In the genomic region with DNA sequence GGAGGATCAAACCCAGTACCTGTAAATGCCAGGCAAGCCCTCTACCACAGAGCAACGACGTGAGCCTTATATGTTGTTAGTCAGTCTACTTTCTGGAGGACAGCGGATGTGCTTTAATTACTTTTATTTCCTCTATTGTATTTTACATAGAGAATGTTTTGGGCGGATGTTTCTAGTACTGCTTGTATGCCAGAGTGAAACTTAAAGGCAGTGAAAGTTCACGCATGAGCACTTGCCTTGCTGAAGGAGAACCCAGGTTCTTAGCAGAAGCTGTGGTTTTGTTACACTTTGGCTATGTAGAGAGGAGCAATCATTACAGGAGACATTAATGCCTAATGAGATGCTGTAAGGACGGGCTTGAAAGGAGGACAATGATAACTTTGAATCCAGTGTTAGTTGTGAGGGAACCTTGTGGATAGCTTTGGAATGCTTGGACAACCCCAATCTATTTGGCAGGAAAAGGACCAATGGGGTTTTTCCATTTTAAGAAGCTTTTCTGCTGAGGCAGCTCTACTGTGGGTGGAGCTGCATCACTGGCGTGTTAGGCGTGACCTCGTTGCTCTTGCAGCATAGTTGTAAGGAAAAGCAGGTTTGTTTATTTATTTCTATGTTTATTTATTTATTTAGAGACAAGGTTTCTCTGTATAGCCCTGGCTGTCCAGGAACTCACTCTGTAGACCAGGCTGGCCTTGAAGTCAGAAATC, we compare ENCODE assay signal across 29 mouse cellular contexts. TPM values are rescaled to one million over a fixed set of nuclear protein-coding genes. Genes with fewer than 3 reads are reported as not detected.
DNase-seq lines count a peak whose midpoint lies in the region; ATAC-seq and TF ChIP-seq lines count a peak whose summit lies in the region.
"Had no signal": no experiment of that assay in that cellular context is flagged by ENCODE, and none has a peak within 500 bp of the region (broad histone marks: within the 10 kb centered on the region; RNA-seq: fewer than 3 reads in every experiment).

No protein-coding gene starts in this region.

- TF ChIP-seq POLR2A in liver, adult 2 months (IDR thresholded peaks at IDR 0.05; ENCODE audit: extremely low read depth, insufficient read depth, low read length): no peak

- no peak for TF ChIP-seq CTCF in liver, adult 2 months (IDR thresholded peaks at IDR 0.05; ENCODE audit: low read depth, low read length)

- WGBS in liver, adult 2 months: 77% methylated on average over 9 of the region's 9 CpGs
- 88% methylated on average over 9 of the region's 9 CpGs for WGBS in intestine, embryonic 15.5 days
- WGBS in kidney, embryonic 14.5 days: 84% methylated on average over 9 of the region's 9 CpGs

- peak; percentile 50; the same call in 1 of the 2 replicates for ATAC-seq in common myeloid progenitor, adult 5-6 weeks (replicated peaks; ENCODE audit: low read depth, poor library complexity, severe bottlenecking)
- no peak for ATAC-seq in intestine, embryonic 15.5 days
- no peak for ATAC-seq in kidney, embryonic 14.5 days (ENCODE audit: low FRiP score, low TSS enrichment)
- ATAC-seq: forebrain, postnatal 0 days; intestine, embryonic 16.5 days had no signal

- H3K79me2 ChIP-seq in liver, adult 2 months (ENCODE audit: control insufficient read depth, insufficient read depth, low read length): no peaks in the 10 kb centered on the region

- H3K9me3 ChIP-seq in intestine, embryonic 15.5 days: no peaks in the 10 kb centered on the region
- H3K9me3 ChIP-seq in kidney, embryonic 14.5 days (ENCODE audit: control insufficient read depth, low read length): no peaks in the 10 kb centered on the region
- H3K9me3 ChIP-seq: forebrain, embryonic 10.5 days; heart, embryonic 15.5 days; hindbrain, embryonic 13.5 days; kidney, embryonic 15.5 days; limb, embryonic 15.5 days; midbrain, embryonic 12.5 days; neural tube, embryonic 13.5 days had no signal

- peak; percentile 28 for DNase-seq in liver, adult 2 months (ENCODE audit: extremely low read depth, low read depth, low spot score)
- no peak for DNase-seq in liver
- peak; percentile 39 for DNase-seq in CD4-positive, CD25-positive, alpha-beta regulatory T cell, adult 2 months (ENCODE audit: low read depth, low spot score)
- DNase-seq in naive thymus-derived CD4-positive, alpha-beta T cell, adult 2 months (ENCODE audit: low read depth): peak; percentile 42
- no peak for DNase-seq in layer of hippocampus, postnatal 36 days
- DNase-seq: adrenal gland, postnatal 36 days; cerebellum, adult 11 months; cerebellum, adult 9-11 months; forebrain, postnatal 0 days; heart, postnatal 36 days; kidney, postnatal 4 days; lung, postnatal 10 days; right cerebral cortex, adult 18-20 months; right cerebral cortex, postnatal 4 days; thymus, postnatal 14 days had no signal

- no peaks in the 10 kb centered on the region for H3K27me3 ChIP-seq in liver, adult 2 months (ENCODE audit: control insufficient read depth, insufficient read depth, low read length)
- H3K27me3 ChIP-seq in intestine, embryonic 15.5 days (replicated peaks): no peaks in the 10 kb centered on the region
- H3K27me3 ChIP-seq in kidney, embryonic 14.5 days (ENCODE audit: control insufficient read depth, insufficient read depth, low read length): no peaks in the 10 kb centered on the region
- H3K27me3 ChIP-seq: heart, embryonic 15.5 days; hindbrain, embryonic 13.5 days; kidney, embryonic 15.5 days; limb, embryonic 15.5 days; midbrain, embryonic 12.5 days; neural tube, embryonic 13.5 days had no signal

- H3K36me3 ChIP-seq in liver, adult 2 months (ENCODE audit: control insufficient read depth, insufficient read depth, low read length): no peaks in the 10 kb centered on the region
- no peaks in the 10 kb centered on the region for H3K36me3 ChIP-seq in intestine, embryonic 15.5 days
- H3K36me3 ChIP-seq in kidney, embryonic 14.5 days (ENCODE audit: control insufficient read depth, insufficient read depth, low read length): no peaks in the 10 kb centered on the region
- H3K36me3 ChIP-seq: forebrain, embryonic 10.5 days; heart, embryonic 15.5 days; hindbrain, embryonic 13.5 days; kidney, embryonic 15.5 days; limb, embryonic 15.5 days; midbrain, embryonic 12.5 days; neural tube, embryonic 13.5 days had no signal

- no peak overlapping the region for H3K9ac ChIP-seq in liver, adult 2 months (ENCODE audit: low read depth, low read length)
- H3K9ac ChIP-seq in intestine, embryonic 15.5 days: no peak overlapping the region
- H3K9ac ChIP-seq in kidney, embryonic 14.5 days (ENCODE audit: low read depth, low read length): no peak overlapping the region
- H3K9ac ChIP-seq: forebrain, postnatal 0 days; heart, embryonic 15.5 days; hindbrain, embryonic 13.5 days; kidney, embryonic 15.5 days; limb, embryonic 15.5 days; midbrain, embryonic 12.5 days; neural tube, embryonic 13.5 days had no signal

- H3K27ac ChIP-seq in liver, adult 2 months (replicated peaks; ENCODE audit: insufficient read depth, low read depth, low read length): no peak overlapping the region
- no peak overlapping the region for H3K27ac ChIP-seq in intestine, embryonic 15.5 days
- H3K27ac ChIP-seq in kidney, embryonic 14.5 days (ENCODE audit: low read depth, low read length): no peak overlapping the region
- H3K27ac ChIP-seq: forebrain, embryonic 10.5 days; heart, embryonic 15.5 days; hindbrain, embryonic 13.5 days; kidney, embryonic 15.5 days; limb, embryonic 15.5 days; midbrain, embryonic 12.5 days; neural tube, embryonic 13.5 days had no signal

- no peak overlapping the region for H3K4me2 ChIP-seq in intestine, embryonic 15.5 days (replicated peaks)
- no peak overlapping the region for H3K4me2 ChIP-seq in kidney, embryonic 14.5 days (replicated peaks; ENCODE audit: low read depth, low read length)
- H3K4me2 ChIP-seq: heart, embryonic 15.5 days; hindbrain, embryonic 13.5 days; kidney, embryonic 15.5 days; limb, embryonic 15.5 days; midbrain, embryonic 12.5 days; neural tube, embryonic 13.5 days had no signal

- no peaks in the 10 kb centered on the region for H3K4me1 ChIP-seq in liver, adult 2 months (ENCODE audit: control insufficient read depth, insufficient read depth, low read length)
- H3K4me1 ChIP-seq in intestine, embryonic 15.5 days (replicated peaks): no peaks in the 10 kb centered on the region
- no peaks in the 10 kb centered on the region for H3K4me1 ChIP-seq in kidney, embryonic 14.5 days (ENCODE audit: control insufficient read depth, insufficient read depth, low read length)
- H3K4me1 ChIP-seq: forebrain, embryonic 10.5 days; heart, embryonic 15.5 days; hindbrain, embryonic 13.5 days; kidney, embryonic 15.5 days; limb, embryonic 15.5 days; midbrain, embryonic 12.5 days; neural tube, embryonic 13.5 days had no signal

- no peak overlapping the region for H3K4me3 ChIP-seq in liver, adult 2 months (ENCODE audit: insufficient read depth, low read depth, low read length)
- H3K4me3 ChIP-seq in intestine, embryonic 15.5 days (replicated peaks): no peak overlapping the region
- no peak overlapping the region for H3K4me3 ChIP-seq in kidney, embryonic 14.5 days (ENCODE audit: low read length)
- H3K4me3 ChIP-seq: forebrain, embryonic 10.5 days; heart, embryonic 15.5 days; hindbrain, embryonic 13.5 days; kidney, embryonic 15.5 days; limb, embryonic 15.5 days; midbrain, embryonic 12.5 days; neural tube, embryonic 13.5 days had no signal

RNA-seq across cellular contexts. Expression of a gene that starts 4.3 kb away (rescaled TPM):
- total RNA-seq in liver, adult 2 months (2014; rRNA removed): 0.07 TPM in 1 of 2 replicates, not detected in the other
- 0.07 TPM in 1 of 2 replicates, not detected in the other for polyA plus RNA-seq in liver, adult 2 months (2012; rRNA removed)
- total RNA-seq in common myeloid progenitor, adult 5-6 weeks (2017): 0.34 and 0.96 TPM in 2 replicates
- 1 to 10 TPM; 6.1 to 7.1 TPM for total RNA-seq in layer of hippocampus, postnatal 36 days (2021)
- polyA plus RNA-seq in intestine, embryonic 15.5 days (2015; fragmentation: Nextera tagmentation; extraction: Ambion mirVana): not detected in 2 replicates
- polyA plus RNA-seq in kidney, embryonic 14.5 days (2014; fragmentation: Nextera tagmentation; extraction: Ambion mirVana): not detected in 2 replicates
- total RNA-seq: gastrocnemius, postnatal 4 days had no signal
- polyA plus RNA-seq: embryonic facial prominence, embryonic 11.5 days; forebrain, embryonic 10.5 days; intestine, embryonic 16.5 days; kidney, embryonic 15.5 days; limb, embryonic 15.5 days; liver, embryonic 16.5 days had no signal

RNA-seq across cellular contexts. Expression of a gene that starts 9.5 kb away (rescaled TPM):
- total RNA-seq in liver, adult 2 months (2014; rRNA removed): 24.0 and 26.0 TPM in 2 replicates
- 8.0 and 11.9 TPM in 2 replicates for polyA plus RNA-seq in liver, adult 2 months (2012; rRNA removed)
- total RNA-seq in common myeloid progenitor, adult 5-6 weeks (2017): 42.2 and 48.1 TPM in 2 replicates
- total RNA-seq in layer of hippocampus, postnatal 36 days (2021): 10 to 100 TPM; 68.5 to 69.1 TPM
- 20.8 and 22.4 TPM in 2 replicates for polyA plus RNA-seq in intestine, embryonic 15.5 days (2015; fragmentation: Nextera tagmentation; extraction: Ambion mirVana)
- polyA plus RNA-seq in kidney, embryonic 14.5 days (2014; fragmentation: Nextera tagmentation; extraction: Ambion mirVana): 13.7 and 25.1 TPM in 2 replicates

Comparison
In these comparisons a context has a peak if more than half of its experiments do, and no peak if none do; other contexts are left out.
1. DNase-seq: peak in liver, adult 2 months (single experiment), CD4-positive, CD25-positive, alpha-beta regulatory T cell, adult 2 months (single experiment) and naive thymus-derived CD4-positive, alpha-beta T cell, adult 2 months (single experiment); none in liver (single experiment) and layer of hippocampus, postnatal 36 days (0 of 2).